Mouse (Mus musculus): ENCODE measurements around the gene Ccdc126. TPM values are rescaled to one million over a fixed set of nuclear protein-coding genes. Genes with fewer than 3 reads are reported as not detected.

Ccdc126 gene
- polyA plus RNA-seq, 1 experiment from 2014 or later = 12.5 TPM

DNA sequence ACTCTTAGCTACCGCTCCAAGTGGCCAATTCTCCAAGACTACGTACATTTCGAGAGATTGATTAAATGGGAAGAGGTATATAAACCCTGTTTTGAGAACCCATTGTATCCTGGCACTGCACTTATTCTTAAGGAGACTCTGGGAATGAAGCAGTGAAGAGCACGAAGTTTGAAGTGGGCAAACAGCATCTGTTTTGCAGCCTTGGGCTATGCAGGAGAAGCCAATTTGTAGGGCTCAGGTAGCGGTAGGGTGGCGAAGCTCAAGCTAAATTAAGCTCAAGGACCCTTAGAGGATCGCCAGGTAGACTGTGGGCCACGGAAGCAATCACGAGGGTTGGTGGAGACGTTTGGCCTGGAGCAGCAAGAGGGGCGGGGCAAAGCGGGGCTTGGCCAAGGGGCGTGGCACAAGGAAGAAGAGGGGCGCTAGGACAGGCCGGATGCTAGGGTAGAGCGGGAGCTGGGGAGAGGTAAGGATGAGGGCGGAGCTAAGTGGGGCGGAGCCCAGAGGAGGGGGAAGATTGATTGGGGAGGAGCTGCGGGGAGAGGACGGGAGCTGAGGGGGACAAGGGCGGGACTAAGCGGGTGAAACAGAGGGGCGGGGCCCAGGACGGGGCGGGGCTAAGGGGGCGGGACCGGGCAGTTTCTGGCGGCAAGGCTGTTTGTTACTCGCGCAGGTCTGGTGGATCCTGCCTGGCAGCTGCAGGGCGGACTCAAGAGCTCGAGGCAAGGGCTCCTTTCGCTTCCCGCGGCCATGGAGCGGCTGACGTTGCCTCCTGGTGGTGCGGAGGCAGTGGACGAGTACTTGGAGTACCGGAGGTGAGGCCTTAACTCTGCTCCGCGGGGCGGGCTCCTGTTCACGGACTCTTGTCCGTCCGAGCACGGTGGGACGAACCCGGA is 48.3 kb downstream of the Ccdc126 start, which contains the start of gene Fam221a:
TSS of gene Fam221a (plus strand) at position 581 of the 896 bp plus-strand sequence.
- H3K9me3 ChIP-seq (ENCODE audit: control insufficient read depth, low read length) = no peaks in the 10 kb centered on the region
- WGBS = 4% methylated on average over 37 of the region's 49 CpGs
- DNase-seq (ENCODE audit: low spot score) = peak; percentile 97
- H3K9ac ChIP-seq (ENCODE audit: low read depth, low read length) = peak within 1 kb of the TSS; percentile 72
- no peaks in the 10 kb centered on the region for H3K36me3 ChIP-seq (ENCODE audit: control insufficient read depth, insufficient read depth, low read length)
- H3K4me1 ChIP-seq (ENCODE audit: control insufficient read depth, insufficient read depth, low read length) = peaks cover 15% of the 10 kb centered on the region
- H3K27ac ChIP-seq (replicated peaks; ENCODE audit: low read depth, low read length) = peak within 1 kb of the TSS; percentile 80
- peak; percentile 97 for ATAC-seq (ENCODE audit: low read depth)
- no peaks in the 10 kb centered on the region for H3K27me3 ChIP-seq (replicated peaks; ENCODE audit: control insufficient read depth, insufficient read depth, low read length)
- peak within 1 kb of the TSS; percentile 64 for H3K4me3 ChIP-seq (ENCODE audit: low read depth, low read length)
- peak within 1 kb of the TSS; percentile 92 for H3K4me2 ChIP-seq (ENCODE audit: low read depth, low read length)

DNA sequence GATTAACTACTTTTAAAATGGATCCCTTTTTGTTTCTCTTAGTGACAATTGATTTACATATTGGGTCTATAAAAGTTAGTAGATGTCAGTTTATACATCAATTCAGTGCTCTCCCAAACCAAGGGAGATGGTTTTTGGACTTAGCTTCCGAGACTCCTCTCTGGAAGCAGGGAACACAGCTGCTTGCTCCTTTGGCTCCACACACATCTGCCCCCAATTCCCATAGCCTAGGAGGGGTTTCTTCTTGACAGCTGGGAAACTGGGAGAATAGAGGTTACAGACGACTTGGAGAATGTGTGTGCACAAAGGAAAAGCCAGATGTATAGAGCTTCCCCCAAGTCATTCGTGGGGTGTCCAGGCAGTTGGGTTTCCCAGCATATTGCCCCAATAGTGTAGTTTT is 49.1 kb downstream of the Ccdc126 start:
- Histone ChIP-seq H3K4me3 (ENCODE audit: low read depth, low read length) (peak overlapping the region; percentile 64), H3K36me3 (ENCODE audit: control insufficient read depth, insufficient read depth, low read length) (no peaks in the 10 kb centered on the region), H3K9ac (ENCODE audit: low read depth, low read length) (peak overlapping the region; percentile 72), H3K4me2 (ENCODE audit: low read depth, low read length) (peak overlapping the region; percentile 92), H3K27me3 (replicated peaks; ENCODE audit: control insufficient read depth, insufficient read depth, low read length) (no peaks in the 10 kb centered on the region), H3K4me1 (ENCODE audit: control insufficient read depth, insufficient read depth, low read length) (peaks cover 15% of the 10 kb centered on the region), H3K27ac (replicated peaks; ENCODE audit: low read depth, low read length) (no peak overlapping the region; the same call in none of the 2 replicates), H3K9me3 (ENCODE audit: control insufficient read depth, low read length) (no peaks in the 10 kb centered on the region)
- ATAC-seq (ENCODE audit: low read depth) = no peak
- 13% methylated on average over 3 of the region's 3 CpGs for WGBS
- peak; percentile 34 for DNase-seq (ENCODE audit: low spot score)

DNA sequence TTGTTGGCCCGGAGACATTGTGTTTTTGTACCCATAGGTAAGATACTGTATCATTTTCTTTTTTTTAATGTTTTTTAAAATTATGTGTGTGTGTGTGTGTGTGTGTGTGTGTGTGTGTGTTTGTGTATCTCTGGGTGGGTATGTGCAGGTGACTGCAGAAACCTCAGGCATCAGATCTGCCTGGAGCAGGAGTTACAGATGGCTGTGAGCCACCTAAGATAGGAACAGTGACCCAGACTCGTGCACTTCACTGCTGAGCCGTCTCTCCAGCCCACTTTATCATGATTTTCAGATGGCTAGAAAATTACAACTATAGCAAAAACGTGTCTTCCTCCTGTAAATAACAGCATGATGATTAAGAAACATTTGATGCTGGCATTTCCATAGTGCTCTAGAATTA is 53.6 kb downstream of the Ccdc126 start:
- 78% methylated on average over 4 of the region's 4 CpGs for WGBS
- Histone ChIP-seq H3K27ac (replicated peaks; ENCODE audit: low read depth, low read length) (no peak overlapping the region), H3K4me3 (ENCODE audit: low read depth, low read length) (no peak overlapping the region), H3K9me3 (ENCODE audit: control insufficient read depth, low read length) (no peaks in the 10 kb centered on the region), H3K27me3 (replicated peaks; ENCODE audit: control insufficient read depth, insufficient read depth, low read length) (no peaks in the 10 kb centered on the region), H3K9ac (ENCODE audit: low read depth, low read length) (no peak overlapping the region), H3K4me2 (ENCODE audit: low read depth, low read length) (no peak overlapping the region), H3K4me1 (ENCODE audit: control insufficient read depth, insufficient read depth, low read length) (peaks cover 7% of the 10 kb centered on the region), H3K36me3 (ENCODE audit: control insufficient read depth, insufficient read depth, low read length) (no peaks in the 10 kb centered on the region)
- DNase-seq (ENCODE audit: low spot score) = no peak
- no peak for ATAC-seq (ENCODE audit: low read depth)

- ATAC-seq (ENCODE audit: low read depth) = peak; percentile 63; the same call in 1 of the 2 replicates
- 78% methylated on average over 2 of the region's 2 CpGs for WGBS
- H3K9ac ChIP-seq (ENCODE audit: low read depth, low read length) = no peak overlapping the region
These were observed 54.9 kb downstream of the Ccdc126 start for GRCm38 (mm10) chr6:49373943-49374342.

GRCm38 (mm10) chr6:49378328-49378727 is 59.3 kb downstream of the Ccdc126 start:
- H3K4me1 ChIP-seq (ENCODE audit: control insufficient read depth, insufficient read depth, low read length) = no peaks in the 10 kb centered on the region
- H3K9ac ChIP-seq (ENCODE audit: low read depth, low read length) = no peak overlapping the region
- H3K27me3 ChIP-seq (replicated peaks; ENCODE audit: control insufficient read depth, insufficient read depth, low read length) = no peaks in the 10 kb centered on the region
- H3K27ac ChIP-seq (replicated peaks; ENCODE audit: low read depth, low read length) = no peak overlapping the region
- peak; percentile 26; the same call in 1 of the 2 replicates for ATAC-seq (ENCODE audit: low read depth)
- H3K4me3 ChIP-seq (ENCODE audit: low read depth, low read length) = no peak overlapping the region
- H3K4me2 ChIP-seq (ENCODE audit: low read depth, low read length) = no peak overlapping the region
- 55% methylated on average over 12 of the region's 12 CpGs for WGBS
- DNase-seq (ENCODE audit: low spot score) = peak; percentile 66
- H3K36me3 ChIP-seq (ENCODE audit: control insufficient read depth, insufficient read depth, low read length) = peaks cover 14% of the 10 kb centered on the region; the same call in 1 of the 2 replicates
- no peaks in the 10 kb centered on the region for H3K9me3 ChIP-seq (ENCODE audit: control insufficient read depth, low read length)

More at GRCm38 (mm10) chr6:49373943-49374342, 54.9 kb downstream of the Ccdc126 start:
- Histone ChIP-seq H3K27ac (replicated peaks; ENCODE audit: low read depth, low read length) (no peak overlapping the region), H3K9me3 (ENCODE audit: control insufficient read depth, low read length) (no peaks in the 10 kb centered on the region), H3K36me3 (ENCODE audit: control insufficient read depth, insufficient read depth, low read length) (no peaks in the 10 kb centered on the region), H3K4me2 (ENCODE audit: low read depth, low read length) (no peak overlapping the region), H3K27me3 (replicated peaks; ENCODE audit: control insufficient read depth, insufficient read depth, low read length) (no peaks in the 10 kb centered on the region), H3K4me3 (ENCODE audit: low read depth, low read length) (no peak overlapping the region), H3K4me1 (ENCODE audit: control insufficient read depth, insufficient read depth, low read length) (no peaks in the 10 kb centered on the region)
- peak; percentile 2 for DNase-seq (ENCODE audit: low spot score)

Other genes with a start within 250 kb of the Ccdc126 start
- 69.8 and 72.1 TPM in 2 replicates for gene Malsu1, start 245.5 kb upstream of the Ccdc126 start, polyA plus RNA-seq (2014; fragmentation: Nextera tagmentation; extraction: Ambion mirVana)
- 49.4 and 61.6 TPM in 2 replicates for gene Igf2bp3, start 104.3 kb upstream of the Ccdc126 start, polyA plus RNA-seq (2014; fragmentation: Nextera tagmentation; extraction: Ambion mirVana)
- gene Tra2a, start 55.2 kb upstream of the Ccdc126 start, polyA plus RNA-seq (2014; fragmentation: Nextera tagmentation; extraction: Ambion mirVana) = 39.6 and 40.6 TPM in 2 replicates
- 7.2 and 10.2 TPM in 2 replicates for gene Fam221a, start 48.5 kb downstream of the Ccdc126 start, polyA plus RNA-seq (2014; fragmentation: Nextera tagmentation; extraction: Ambion mirVana)
- 0.41 TPM in 1 of 2 replicates, not detected in the other for gene Stk31, start 76.3 kb downstream of the Ccdc126 start, polyA plus RNA-seq (2014; fragmentation: Nextera tagmentation; extraction: Ambion mirVana)